Mouse (Mus musculus): ENCODE results near the gene Clcnkb. TPM values are rescaled to one million over a fixed set of nuclear protein-coding genes. Genes with fewer than 3 reads are reported as not detected.

Gene Clcnkb
- polyA plus RNA-seq, 1 experiment from 2014 or later: not detected

- H3K4me2 ChIP-seq (replicated peaks; ENCODE audit: low read depth): no peak overlapping the region
- 87% methylated on average over 3 of the region's 3 CpGs for WGBS
- no peak overlapping the region for H3K27ac ChIP-seq (replicated peaks)
- TF ChIP-seq CTCF (IDR thresholded peaks at IDR 0.05; ENCODE audit: low read depth) (no peak), EP300 (optimal IDR thresholded peaks at IDR 0.05) (no peak)
- ATAC-seq (ENCODE audit: low FRiP score, low TSS enrichment) (no peak), DNase-seq (ENCODE audit: low spot score) (no peak)
- H3K9me3 ChIP-seq (ENCODE audit: control insufficient read depth, low read length): no peaks in the 10 kb centered on the region
- H3K27me3 ChIP-seq (ENCODE audit: control insufficient read depth, insufficient read depth, low read length): no peaks in the 10 kb centered on the region
- no peaks in the 10 kb centered on the region for H3K4me1 ChIP-seq (replicated peaks; ENCODE audit: control insufficient read depth, insufficient read depth)
- H3K4me3 ChIP-seq (ENCODE audit: low read depth, low read length): no peak overlapping the region
- no peak overlapping the region for H3K9ac ChIP-seq (ENCODE audit: low read length)
- no peaks in the 10 kb centered on the region for H3K36me3 ChIP-seq (ENCODE audit: control insufficient read depth, insufficient read depth, low read length)
Observed at GRCm38 (mm10) chr4:141408577-141408976, 7.2 kb downstream of the Clcnkb start.

DNA sequence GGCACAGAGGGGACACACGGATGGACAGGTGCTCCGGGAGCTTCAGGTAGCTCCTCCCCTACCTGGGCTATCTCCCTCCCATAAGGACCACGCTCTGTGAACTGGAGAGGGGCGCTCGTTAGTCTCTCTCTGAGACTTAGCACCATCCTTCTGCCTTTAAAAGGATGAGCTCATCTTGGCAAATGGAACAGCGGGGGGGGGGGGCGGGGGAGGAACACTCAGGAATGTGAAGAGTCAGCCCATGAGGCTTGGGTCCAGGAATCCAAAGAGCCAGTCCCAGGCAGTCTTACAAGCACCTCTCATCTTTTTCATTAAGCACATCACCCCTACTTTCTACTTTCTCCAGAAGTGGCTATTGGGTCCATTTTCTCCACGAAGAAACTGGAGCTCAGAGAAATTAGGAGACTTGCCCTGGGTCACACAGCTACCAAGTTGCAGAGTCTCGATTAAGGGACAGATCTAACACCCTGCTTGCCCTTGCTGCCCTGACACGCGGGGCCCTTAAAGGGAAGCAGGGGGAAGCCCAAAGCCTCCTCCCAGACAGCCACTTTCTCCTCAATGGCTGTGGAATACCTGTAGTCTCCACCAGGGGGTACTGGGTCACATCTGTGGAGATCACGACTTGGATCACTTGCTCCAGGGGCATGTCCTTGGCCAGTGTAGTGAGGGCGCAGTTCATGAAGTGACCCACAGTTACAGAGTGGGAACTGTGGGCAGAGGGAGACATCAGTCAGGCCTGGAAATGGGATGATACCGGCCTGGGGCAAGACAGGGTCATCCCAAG, 9.1 kb downstream of the Clcnkb start:
- Histone ChIP-seq H3K27ac (replicated peaks) (no peak overlapping the region), H3K9me3 (ENCODE audit: control insufficient read depth, low read length) (no peaks in the 10 kb centered on the region), H3K9ac (ENCODE audit: low read length) (no peak overlapping the region), H3K36me3 (ENCODE audit: control insufficient read depth, insufficient read depth, low read length) (no peaks in the 10 kb centered on the region), H3K27me3 (ENCODE audit: control insufficient read depth, insufficient read depth, low read length) (no peaks in the 10 kb centered on the region), H3K4me1 (replicated peaks; ENCODE audit: control insufficient read depth, insufficient read depth) (no peaks in the 10 kb centered on the region), H3K4me2 (replicated peaks; ENCODE audit: low read depth) (no peak overlapping the region), H3K4me3 (ENCODE audit: low read depth, low read length) (no peak overlapping the region)
- DNase-seq (ENCODE audit: low spot score) (peak; percentile 65), ATAC-seq (ENCODE audit: low FRiP score, low TSS enrichment) (peak; percentile 49)
- TF ChIP-seq CTCF (IDR thresholded peaks at IDR 0.05; ENCODE audit: low read depth) (peak; percentile 84), EP300 (optimal IDR thresholded peaks at IDR 0.05) (no peak)
- WGBS: 34% methylated on average over 13 of the region's 14 CpGs

DNA sequence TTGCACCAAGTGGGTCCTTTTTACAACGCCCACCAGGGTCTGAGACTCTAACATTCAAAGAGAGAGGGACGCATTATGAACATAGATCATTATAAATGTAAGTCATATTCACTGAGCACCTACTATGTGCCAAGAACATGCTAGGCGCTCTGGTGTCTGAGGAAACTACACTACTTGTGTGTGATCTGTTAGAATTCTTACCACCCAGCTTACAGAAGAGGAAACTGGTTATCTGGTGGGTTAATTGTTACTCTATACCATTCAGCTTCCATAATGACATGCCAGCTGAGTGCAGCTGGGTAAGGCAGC, 10.5 kb downstream of the Clcnkb start:
- no peaks in the 10 kb centered on the region for H3K36me3 ChIP-seq (ENCODE audit: control insufficient read depth, insufficient read depth, low read length)
- DNase-seq (ENCODE audit: low spot score) (no peak), ATAC-seq (ENCODE audit: low FRiP score, low TSS enrichment) (no peak)
- no peak overlapping the region for H3K9ac ChIP-seq (ENCODE audit: low read length)
- H3K9me3 ChIP-seq (ENCODE audit: control insufficient read depth, low read length): no peaks in the 10 kb centered on the region
- H3K4me2 ChIP-seq (replicated peaks; ENCODE audit: low read depth): no peak overlapping the region
- TF ChIP-seq CTCF (IDR thresholded peaks at IDR 0.05; ENCODE audit: low read depth) (no peak), EP300 (optimal IDR thresholded peaks at IDR 0.05) (no peak)
- H3K27ac ChIP-seq (replicated peaks): no peak overlapping the region
- no peaks in the 10 kb centered on the region for H3K27me3 ChIP-seq (ENCODE audit: control insufficient read depth, insufficient read depth, low read length)
- H3K4me1 ChIP-seq (replicated peaks; ENCODE audit: control insufficient read depth, insufficient read depth): no peaks in the 10 kb centered on the region
- no peak overlapping the region for H3K4me3 ChIP-seq (ENCODE audit: low read depth, low read length)
- 78% methylated on average over 3 of the region's 3 CpGs for WGBS

DNA sequence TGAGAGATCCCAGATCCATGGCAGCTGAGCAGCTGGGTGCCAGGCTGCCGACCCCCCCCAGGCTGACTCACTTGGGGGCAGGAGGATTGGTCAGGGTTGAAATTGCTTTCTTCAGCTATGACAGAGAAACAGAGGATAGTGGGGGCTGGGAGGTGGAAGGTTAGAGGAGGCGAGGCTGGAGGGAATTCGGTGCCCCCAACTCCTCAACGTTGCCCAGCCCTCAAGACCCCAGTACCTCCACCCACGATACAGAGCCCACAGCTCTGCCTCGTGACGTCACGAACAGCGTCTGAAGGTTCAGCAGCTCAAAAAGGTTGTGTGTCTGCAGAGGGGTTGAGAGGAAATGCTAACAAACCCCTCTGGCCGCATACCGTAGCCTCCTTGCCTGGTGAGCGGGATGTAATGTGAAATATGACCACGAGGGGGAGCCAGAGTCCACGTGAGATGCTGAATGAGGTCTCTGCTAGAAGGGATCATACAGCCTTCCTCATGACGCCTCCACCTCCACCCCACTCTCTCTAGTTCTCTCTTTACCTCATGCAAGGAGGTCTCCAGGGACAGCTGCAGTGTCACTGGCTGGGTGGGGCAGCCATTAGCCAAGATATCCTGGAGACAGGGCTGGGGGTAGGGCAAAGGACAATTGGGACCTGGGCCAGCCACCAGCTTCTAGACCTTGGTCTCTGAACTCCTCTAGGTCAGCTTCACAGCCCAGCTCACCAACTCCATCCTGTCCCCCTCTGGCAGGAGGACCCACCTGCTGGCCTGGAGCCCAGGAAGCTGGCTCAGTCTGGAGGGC, 11.1 kb downstream of the Clcnkb start:
- Histone ChIP-seq H3K27ac (replicated peaks) (no peak overlapping the region), H3K9me3 (ENCODE audit: control insufficient read depth, low read length) (no peaks in the 10 kb centered on the region), H3K27me3 (ENCODE audit: control insufficient read depth, insufficient read depth, low read length) (no peaks in the 10 kb centered on the region), H3K4me3 (ENCODE audit: low read depth, low read length) (no peak overlapping the region), H3K4me2 (replicated peaks; ENCODE audit: low read depth) (0 out of 2 replicates have a peak overlapping the region, but pooled peaks have one; percentile 16), H3K36me3 (ENCODE audit: control insufficient read depth, insufficient read depth, low read length) (no peaks in the 10 kb centered on the region), H3K4me1 (replicated peaks; ENCODE audit: control insufficient read depth, insufficient read depth) (no peaks in the 10 kb centered on the region), H3K9ac (ENCODE audit: low read length) (no peak overlapping the region)
- ATAC-seq (ENCODE audit: low FRiP score, low TSS enrichment) (peak; percentile 65), DNase-seq (ENCODE audit: low spot score) (peak; percentile 87)
- no peak for TF ChIP-seq EP300 (optimal IDR thresholded peaks at IDR 0.05)
- TF ChIP-seq CTCF (IDR thresholded peaks at IDR 0.05; ENCODE audit: low read depth): peak; percentile 99
- WGBS: 11% methylated on average over 15 of the region's 15 CpGs

GRCm38 (mm10) chr4:141400171-141400570, 15.6 kb downstream of the Clcnkb start:
- ATAC-seq (ENCODE audit: low FRiP score, low TSS enrichment): no peak
- H3K36me3 ChIP-seq (ENCODE audit: control insufficient read depth, insufficient read depth, low read length): no peaks in the 10 kb centered on the region

GRCm38 (mm10) chr4:141398545-141398944, 17.3 kb downstream of the Clcnkb start, which contains the start of gene Clcnka:
TSS of gene Clcnka (minus strand) at chr4:141398724.
- Histone ChIP-seq H3K27ac (replicated peaks) (no peak within 1 kb of the TSS), H3K27me3 (ENCODE audit: control insufficient read depth, insufficient read depth, low read length) (no peaks in the 10 kb centered on the region), H3K36me3 (ENCODE audit: control insufficient read depth, insufficient read depth, low read length) (no peaks in the 10 kb centered on the region), H3K9ac (ENCODE audit: low read length) (no peak within 1 kb of the TSS), H3K4me1 (replicated peaks; ENCODE audit: control insufficient read depth, insufficient read depth) (no peaks in the 10 kb centered on the region), H3K4me2 (replicated peaks; ENCODE audit: low read depth) (no peak within 1 kb of the TSS), H3K9me3 (ENCODE audit: control insufficient read depth, low read length) (no peaks in the 10 kb centered on the region), H3K4me3 (ENCODE audit: low read depth, low read length) (no peak within 1 kb of the TSS)
- no peak for DNase-seq (ENCODE audit: low spot score)
- TF ChIP-seq CTCF (IDR thresholded peaks at IDR 0.05; ENCODE audit: low read depth) (no peak), EP300 (optimal IDR thresholded peaks at IDR 0.05) (no peak)
- WGBS: 42% methylated on average over 12 of the region's 12 CpGs
- ATAC-seq (ENCODE audit: low FRiP score, low TSS enrichment): peak; percentile 65

More at GRCm38 (mm10) chr4:141400171-141400570, 15.6 kb downstream of the Clcnkb start:
- 86% methylated on average over 15 of the region's 15 CpGs for WGBS
- DNase-seq (ENCODE audit: low spot score): no peak
- H3K9ac ChIP-seq (ENCODE audit: low read length): no peak overlapping the region
- no peak overlapping the region for H3K27ac ChIP-seq (replicated peaks)
- H3K27me3 ChIP-seq (ENCODE audit: control insufficient read depth, insufficient read depth, low read length): no peaks in the 10 kb centered on the region
- H3K4me1 ChIP-seq (replicated peaks; ENCODE audit: control insufficient read depth, insufficient read depth): no peaks in the 10 kb centered on the region
- no peak overlapping the region for H3K4me2 ChIP-seq (replicated peaks; ENCODE audit: low read depth)
- TF ChIP-seq CTCF (IDR thresholded peaks at IDR 0.05; ENCODE audit: low read depth) (no peak), EP300 (optimal IDR thresholded peaks at IDR 0.05) (no peak)
- H3K4me3 ChIP-seq (ENCODE audit: low read depth, low read length): no peak overlapping the region
- H3K9me3 ChIP-seq (ENCODE audit: control insufficient read depth, low read length): no peaks in the 10 kb centered on the region

Measured in stomach, postnatal 0 days (tissue).